Comparison of ENCODE assay signal across 8 mouse cellular contexts in the genomic region with DNA sequence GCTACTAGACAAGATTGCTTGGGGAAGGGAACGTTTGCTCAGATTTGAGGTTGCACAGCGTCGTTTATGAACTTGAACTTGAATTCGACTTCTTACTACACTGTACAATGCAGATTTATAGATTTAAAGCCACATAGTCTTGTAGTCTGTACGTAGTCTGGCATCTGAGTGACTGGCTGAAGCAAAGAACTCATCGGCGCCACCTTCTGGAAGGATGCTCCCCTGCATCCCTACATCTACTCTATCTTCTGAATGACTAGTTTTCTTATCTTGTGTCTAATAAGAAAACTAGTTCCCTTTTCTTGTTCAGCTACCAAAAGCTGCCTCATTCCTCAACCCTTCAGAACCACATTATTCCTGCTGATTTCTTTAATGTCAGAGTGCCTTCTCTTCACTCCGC. TPM values are rescaled to one million over a fixed set of nuclear protein-coding genes. Genes with fewer than 3 reads are reported as not detected.
DNase-seq lines count a peak whose midpoint lies in the region; ATAC-seq and TF ChIP-seq lines count a peak whose summit lies in the region.
"Not testable (repeated sequence)": the region's sequence is repeated elsewhere in the genome, so short reads cannot be mapped to it uniquely, and the experiment has no call there.

No protein-coding gene starts in this region.

- not testable (repeated sequence) for H3K4me3 ChIP-seq in ES-E14 (ENCODE audit: insufficient read depth in 1 of 2, low read depth in 1 of 2, low read length in 2 of 2, poor library complexity in 1 of 2, severe bottlenecking in 1 of 2); lung, embryonic 14.5 days (ENCODE audit: low read depth, low read length)

- not testable (repeated sequence) for H3K4me1 ChIP-seq in ES-E14 (ENCODE audit: control insufficient read depth in 2 of 2, insufficient read depth in 2 of 2, low read length in 2 of 2, poor library complexity in 1 of 2); lung, embryonic 14.5 days (ENCODE audit: insufficient read depth)

- 67% methylated on average over 8 of the region's 8 CpGs for WGBS in lung, embryonic 14.5 days

- H3K36me3 ChIP-seq in ES-E14 (ENCODE audit: control insufficient read depth, insufficient read depth, low read length, poor library complexity, severe bottlenecking); lung, embryonic 14.5 days (ENCODE audit: insufficient read depth): not testable (repeated sequence)

- intact Hi-C loops in heart, postnatal 36 days (cut with DNase I), result not testable (repeated sequence)

- peak; percentile 29 for DNase-seq in ES-E14 (ENCODE audit: low read depth, low spot score)
- peak; percentile 44 to 61 for DNase-seq in adrenal gland, postnatal 36 days
- peak; percentile 38 for DNase-seq in embryo, embryonic 11 days
- peak; percentile 5 to 47 for DNase-seq in heart, postnatal 36 days
- DNase-seq in kidney, postnatal 4 days, result peak; percentile 73 to 74
- DNase-seq in lung, embryonic 14.5 days, result peak; percentile 61
- peak; percentile 26 for DNase-seq in right cerebral cortex, adult 18-20 months
- DNase-seq in urinary bladder, postnatal 14 days (ENCODE audit: low spot score), result peak; percentile 46

- H3K4me2 ChIP-seq in lung, embryonic 14.5 days, result not testable (repeated sequence)

- not testable (repeated sequence) for H3K9me3 ChIP-seq in ES-E14 (ENCODE audit: control insufficient read depth, insufficient read depth, low read depth, low read length); lung, embryonic 14.5 days (ENCODE audit: low read depth, low read length)

- in situ Hi-C loops in ES-E14 (cut with MboI; ENCODE audit: low sequenced_read_pairs in 2 of 2, unreplicated experiment in 2 of 2), result not testable (repeated sequence)

- H3K27ac ChIP-seq in ES-E14 (ENCODE audit: insufficient read depth, low read depth, low read length, poor library complexity, severe bottlenecking); lung, embryonic 14.5 days (ENCODE audit: low read depth): not testable (repeated sequence)

- not testable (repeated sequence) for ATAC-seq in lung, embryonic 14.5 days (ENCODE audit: insufficient read depth)

- peak; percentile 43 for TF ChIP-seq CTCF in lung, embryonic 14.5 days (IDR thresholded peaks at IDR 0.05; ENCODE audit: low read depth)

- H3K27me3 ChIP-seq in lung, embryonic 14.5 days (ENCODE audit: insufficient read depth, low read length), result not testable (repeated sequence)

- H3K9ac ChIP-seq in ES-E14 (ENCODE audit: insufficient read depth, low read depth, low read length, poor library complexity, severe bottlenecking); lung, embryonic 14.5 days: not testable (repeated sequence)

RNA-seq across cellular contexts. Expression of gene Abcg2, which starts 41.5 kb away (rescaled TPM):
- 138 and 140 TPM in 2 replicates for total RNA-seq in ES-E14 (2012; rRNA removed)
- 10 to 100 TPM; 26.9 to 36.5 TPM for total RNA-seq in adrenal gland, postnatal 36 days (2021)
- total RNA-seq in heart, postnatal 36 days (2021), result 10 to 100 TPM; 32.0 to 35.0 TPM
- 55.8 and 57.6 TPM in 2 replicates for polyA plus RNA-seq in lung, embryonic 14.5 days (2014; fragmentation: Nextera tagmentation; extraction: Ambion mirVana)
